Mouse (Mus musculus): ENCODE results near the gene Prdx2. TPM values are rescaled to one million over a fixed set of nuclear protein-coding genes. Genes with fewer than 3 reads are reported as not detected.

Gene Prdx2
- polyA plus RNA-seq, 1 experiment from 2014 or later, result 1,409 TPM

GRCm38 (mm10) chr8:84965731-84966291, 3.6 kb upstream of the Prdx2 start:
- H3K36me3 ChIP-seq (ENCODE audit: control insufficient read depth, insufficient read depth, low read length), result no peaks in the 10 kb centered on the region
- under 1% methylated on average over 41 of the region's 41 CpGs for WGBS
- DNase-seq (ENCODE audit: low spot score), result peak; percentile 94
- H3K9ac ChIP-seq (ENCODE audit: low read depth, low read length), result peak overlapping the region; percentile 64
- peak overlapping the region; percentile 53 for H3K4me3 ChIP-seq (ENCODE audit: low read depth, low read length)
- no peak overlapping the region for H3K27ac ChIP-seq (ENCODE audit: low read depth, low read length)
- H3K9me3 ChIP-seq (ENCODE audit: control insufficient read depth, low read length), result no peaks in the 10 kb centered on the region
- peak overlapping the region; percentile 66 for H3K4me2 ChIP-seq (replicated peaks; ENCODE audit: low read depth, low read length)
- H3K4me1 ChIP-seq (replicated peaks; ENCODE audit: control insufficient read depth, insufficient read depth, low read length), result peaks cover 9% of the 10 kb centered on the region
- H3K27me3 ChIP-seq (ENCODE audit: control insufficient read depth, insufficient read depth, low read length), result no peaks in the 10 kb centered on the region
- peak; percentile 84 for ATAC-seq (ENCODE audit: low FRiP score)

- WGBS, result 68% methylated on average over 3 of the region's 3 CpGs
Observed at GRCm38 (mm10) chr8:84966603-84967002, 2.8 kb upstream of the Prdx2 start.

GRCm38 (mm10) chr8:84967532-84968304, 1.7 kb upstream of the Prdx2 start:
- no peak overlapping the region for H3K4me3 ChIP-seq (ENCODE audit: low read depth, low read length)
- H3K4me1 ChIP-seq (replicated peaks; ENCODE audit: control insufficient read depth, insufficient read depth, low read length), result peaks cover 15% of the 10 kb centered on the region
- H3K4me2 ChIP-seq (replicated peaks; ENCODE audit: low read depth, low read length), result no peak overlapping the region
- ATAC-seq (ENCODE audit: low FRiP score) (no peak), DNase-seq (ENCODE audit: low spot score) (no peak)
- 0 out of 2 replicates have a peak overlapping the region, but pooled peaks have one; percentile 15 for H3K9ac ChIP-seq (ENCODE audit: low read depth, low read length)
- 0 out of 2 replicates have a peak, but pooled peaks cover 2% of the 10 kb centered on the region for H3K36me3 ChIP-seq (ENCODE audit: control insufficient read depth, insufficient read depth, low read length)
- H3K27ac ChIP-seq (ENCODE audit: low read depth, low read length), result no peak overlapping the region
- WGBS, result 91% methylated on average over 13 of the region's 13 CpGs
- no peaks in the 10 kb centered on the region for H3K27me3 ChIP-seq (ENCODE audit: control insufficient read depth, insufficient read depth, low read length)
- H3K9me3 ChIP-seq (ENCODE audit: control insufficient read depth, low read length), result no peaks in the 10 kb centered on the region

More at GRCm38 (mm10) chr8:84966603-84967002, 2.8 kb upstream of the Prdx2 start:
- Histone ChIP-seq H3K27me3 (ENCODE audit: control insufficient read depth, insufficient read depth, low read length) (no peaks in the 10 kb centered on the region), H3K4me3 (ENCODE audit: low read depth, low read length) (no peak overlapping the region), H3K27ac (ENCODE audit: low read depth, low read length) (no peak overlapping the region), H3K9ac (ENCODE audit: low read depth, low read length) (no peak overlapping the region), H3K4me1 (replicated peaks; ENCODE audit: control insufficient read depth, insufficient read depth, low read length) (peaks cover 15% of the 10 kb centered on the region), H3K4me2 (replicated peaks; ENCODE audit: low read depth, low read length) (no peak overlapping the region; the same call in 1 of the 2 replicates), H3K9me3 (ENCODE audit: control insufficient read depth, low read length) (no peaks in the 10 kb centered on the region), H3K36me3 (ENCODE audit: control insufficient read depth, insufficient read depth, low read length) (no peaks in the 10 kb centered on the region)
- ATAC-seq (ENCODE audit: low FRiP score), result peak; percentile 3; the same call in 1 of the 2 replicates
- no peak for DNase-seq (ENCODE audit: low spot score)

- Histone ChIP-seq H3K4me1 (replicated peaks; ENCODE audit: control insufficient read depth, insufficient read depth, low read length) (peaks cover 15% of the 10 kb centered on the region), H3K27me3 (ENCODE audit: control insufficient read depth, insufficient read depth, low read length) (no peaks in the 10 kb centered on the region), H3K4me3 (ENCODE audit: low read depth, low read length) (peak overlapping the region; percentile 89), H3K4me2 (replicated peaks; ENCODE audit: low read depth, low read length) (peak overlapping the region; percentile 85), H3K27ac (ENCODE audit: low read depth, low read length) (peak overlapping the region; percentile 63; the same call in 1 of the 2 replicates), H3K9me3 (ENCODE audit: control insufficient read depth, low read length) (no peaks in the 10 kb centered on the region), H3K36me3 (ENCODE audit: control insufficient read depth, insufficient read depth, low read length) (0 out of 2 replicates have a peak, but pooled peaks cover 2% of the 10 kb centered on the region), H3K9ac (ENCODE audit: low read depth, low read length) (peak overlapping the region; percentile 97)
- peak; percentile 14 for DNase-seq (ENCODE audit: low spot score)
- WGBS, result 39% methylated on average over 2 of the region's 2 CpGs
- no peak for ATAC-seq (ENCODE audit: low FRiP score)
Observed at GRCm38 (mm10) chr8:84968650-84969049, 737 bp upstream of the Prdx2 start.

- Histone ChIP-seq H3K4me2 (replicated peaks; ENCODE audit: low read depth, low read length) (peak overlapping the region; percentile 85), H3K36me3 (ENCODE audit: control insufficient read depth, insufficient read depth, low read length) (0 out of 2 replicates have a peak, but pooled peaks cover 2% of the 10 kb centered on the region), H3K9me3 (ENCODE audit: control insufficient read depth, low read length) (no peaks in the 10 kb centered on the region), H3K9ac (ENCODE audit: low read depth, low read length) (peak overlapping the region; percentile 97), H3K27me3 (ENCODE audit: control insufficient read depth, insufficient read depth, low read length) (no peaks in the 10 kb centered on the region), H3K27ac (ENCODE audit: low read depth, low read length) (peak overlapping the region; percentile 63), H3K4me1 (replicated peaks; ENCODE audit: control insufficient read depth, insufficient read depth, low read length) (peaks cover 11% of the 10 kb centered on the region), H3K4me3 (ENCODE audit: low read depth, low read length) (peak overlapping the region; percentile 89)
- 14% methylated on average over 21 of the region's 21 CpGs for WGBS
- ATAC-seq (ENCODE audit: low FRiP score) (no peak), DNase-seq (ENCODE audit: low spot score) (peak; percentile 68)
Observed at GRCm38 (mm10) chr8:84970135-84970790, 876 bp downstream of the Prdx2 start.

- H3K36me3 ChIP-seq (ENCODE audit: control insufficient read depth, insufficient read depth, low read length), result 0 out of 2 replicates have a peak, but pooled peaks cover 2% of the 10 kb centered on the region
- DNase-seq (ENCODE audit: low spot score) (no peak), ATAC-seq (ENCODE audit: low FRiP score) (no peak)
- 65% methylated on average over 5 of the region's 5 CpGs for WGBS
- 0 out of 2 replicates have a peak overlapping the region, but pooled peaks have one; percentile 17 for H3K27ac ChIP-seq (ENCODE audit: low read depth, low read length)
- H3K9ac ChIP-seq (ENCODE audit: low read depth, low read length), result peak overlapping the region; percentile 97
- H3K4me3 ChIP-seq (ENCODE audit: low read depth, low read length), result peak overlapping the region; percentile 89
- no peaks in the 10 kb centered on the region for H3K9me3 ChIP-seq (ENCODE audit: control insufficient read depth, low read length)
- peaks cover 11% of the 10 kb centered on the region; the same call in 1 of the 2 replicates for H3K4me1 ChIP-seq (replicated peaks; ENCODE audit: control insufficient read depth, insufficient read depth, low read length)
- H3K4me2 ChIP-seq (replicated peaks; ENCODE audit: low read depth, low read length), result peak overlapping the region; percentile 85
- H3K27me3 ChIP-seq (ENCODE audit: control insufficient read depth, insufficient read depth, low read length), result no peaks in the 10 kb centered on the region
Observed at GRCm38 (mm10) chr8:84970913-84971312, 1.5 kb downstream of the Prdx2 start.

- ATAC-seq (ENCODE audit: low FRiP score) (no peak), DNase-seq (ENCODE audit: low spot score) (no peak)
- H3K36me3 ChIP-seq (ENCODE audit: control insufficient read depth, insufficient read depth, low read length), result 0 out of 2 replicates have a peak, but pooled peaks cover 2% of the 10 kb centered on the region
- 82% methylated on average over 1 of the region's 1 CpGs for WGBS
- no peak overlapping the region for H3K27ac ChIP-seq (ENCODE audit: low read depth, low read length)
- no peak overlapping the region for H3K9ac ChIP-seq (ENCODE audit: low read depth, low read length)
- no peak overlapping the region for H3K4me3 ChIP-seq (ENCODE audit: low read depth, low read length)
- H3K4me2 ChIP-seq (replicated peaks; ENCODE audit: low read depth, low read length), result no peak overlapping the region
- H3K4me1 ChIP-seq (replicated peaks; ENCODE audit: control insufficient read depth, insufficient read depth, low read length), result peaks cover 21% of the 10 kb centered on the region; the same call in 1 of the 2 replicates
- peaks cover 13% of the 10 kb centered on the region for H3K27me3 ChIP-seq (ENCODE audit: control insufficient read depth, insufficient read depth, low read length)
- H3K9me3 ChIP-seq (ENCODE audit: control insufficient read depth, low read length), result no peaks in the 10 kb centered on the region
Observed at GRCm38 (mm10) chr8:84973079-84973478, 3.7 kb downstream of the Prdx2 start.

GRCm38 (mm10) chr8:84973803-84974542, 4.6 kb downstream of the Prdx2 start:
- Histone ChIP-seq H3K9me3 (ENCODE audit: control insufficient read depth, low read length) (no peaks in the 10 kb centered on the region), H3K27ac (ENCODE audit: low read depth, low read length) (no peak overlapping the region), H3K36me3 (ENCODE audit: control insufficient read depth, insufficient read depth, low read length) (0 out of 2 replicates have a peak, but pooled peaks cover 2% of the 10 kb centered on the region), H3K27me3 (ENCODE audit: control insufficient read depth, insufficient read depth, low read length) (peaks cover 21% of the 10 kb centered on the region), H3K4me2 (replicated peaks; ENCODE audit: low read depth, low read length) (no peak overlapping the region), H3K9ac (ENCODE audit: low read depth, low read length) (no peak overlapping the region), H3K4me3 (ENCODE audit: low read depth, low read length) (no peak overlapping the region), H3K4me1 (replicated peaks; ENCODE audit: control insufficient read depth, insufficient read depth, low read length) (peaks cover 19% of the 10 kb centered on the region; the same call in 1 of the 2 replicates)
- 73% methylated on average over 4 of the region's 4 CpGs for WGBS
- ATAC-seq (ENCODE audit: low FRiP score) (no peak), DNase-seq (ENCODE audit: low spot score) (peak; percentile 68)

Measured in hindbrain, embryonic 11.5 days (tissue).